Mouse (Mus musculus) small intestine, adult 10 weeks (tissue): Measurements from ENCODE around the gene Rdh7. TPM values are rescaled to one million over a fixed set of nuclear protein-coding genes. Genes with fewer than 3 reads are reported as not detected.

Experiments
- polyA plus RNA-seq: library from polyadenylated mRNA; stranded (reverse); fragments of 350-450 nt; fragmentation: Illumina TruSeq; extraction: RNeasy Lipid Tissue Mini Kit (QIAGEN cat#74804); gene quantifications from one replicate; pipeline ENCODE4 v1.2.3, GENCODE M21; 2014; ENCODE audit warnings: low replicate concordance

Gene Rdh7
- 55.8 TPM for polyA plus RNA-seq

DNA sequence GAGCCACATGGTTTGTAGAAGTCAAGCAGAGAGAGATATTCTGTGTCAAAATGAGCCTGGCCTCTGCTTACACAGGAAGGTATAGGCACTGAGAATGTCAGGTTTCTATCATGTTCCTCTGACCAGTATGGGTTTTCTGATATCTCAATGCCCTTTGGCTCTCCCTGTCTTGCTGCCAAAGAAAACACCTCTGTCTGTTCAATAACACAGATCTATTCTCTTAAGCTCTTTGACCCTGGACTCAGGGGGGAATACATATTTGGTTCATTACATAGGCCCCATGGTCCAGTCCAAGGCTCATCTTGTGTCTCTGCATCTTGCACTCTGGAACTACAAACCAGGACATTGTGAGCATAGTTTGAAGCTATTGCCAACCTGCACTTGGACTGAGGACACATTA, at the start of gene Rdh7:
Gene Rdh7, minus strand, starts transcription at position 213 of the 400 bp plus-strand sequence.

DNA sequence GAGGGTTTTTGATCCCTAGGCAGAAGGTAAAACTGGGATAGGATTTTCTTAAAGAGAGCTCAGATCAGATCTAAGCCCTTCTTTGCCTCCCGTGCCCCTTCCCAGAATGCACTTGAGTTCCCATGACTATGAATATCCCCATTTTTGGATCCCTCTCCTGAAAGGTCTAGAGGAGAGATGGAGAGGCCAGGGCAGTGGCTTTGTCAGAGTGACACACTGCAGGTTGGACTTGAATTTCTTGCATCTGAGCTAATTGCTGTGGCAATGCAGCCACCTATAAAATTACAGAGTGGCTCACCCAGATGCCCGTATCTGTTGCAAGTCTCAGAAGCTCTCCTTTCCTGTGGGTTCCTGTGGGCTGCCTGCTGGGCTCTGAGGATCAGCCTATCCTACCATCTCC, 9.6 kb upstream of the Rdh7 start, which contains the start of gene Sdr9c7:
Gene Sdr9c7, plus strand, starts transcription at position 301 of the 400 bp plus-strand sequence.

DNA sequence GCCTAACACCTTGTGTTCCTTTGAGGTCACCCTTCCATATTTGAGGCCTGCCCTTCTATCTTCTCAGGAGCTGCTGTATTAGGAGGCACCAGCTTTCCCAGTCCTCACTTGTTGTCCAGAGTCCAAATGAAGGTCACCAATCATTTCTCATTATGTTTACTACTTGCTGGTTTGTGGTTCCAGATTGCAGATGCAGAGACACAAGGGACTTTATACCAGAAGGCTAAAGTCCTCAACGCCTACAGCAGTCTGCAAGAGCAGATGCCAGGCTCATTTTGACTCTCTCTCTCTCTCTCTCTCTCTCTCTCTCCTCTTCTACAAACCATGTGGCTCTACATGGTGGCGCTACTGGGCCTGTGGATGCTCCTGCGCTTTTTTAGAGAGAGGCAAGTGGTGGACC, 22.4 kb downstream of the Rdh7 start, which contains the start of gene Rdh16f2:
Gene Rdh16f2, plus strand, starts transcription at position 243 of the 400 bp plus-strand sequence.

DNA sequence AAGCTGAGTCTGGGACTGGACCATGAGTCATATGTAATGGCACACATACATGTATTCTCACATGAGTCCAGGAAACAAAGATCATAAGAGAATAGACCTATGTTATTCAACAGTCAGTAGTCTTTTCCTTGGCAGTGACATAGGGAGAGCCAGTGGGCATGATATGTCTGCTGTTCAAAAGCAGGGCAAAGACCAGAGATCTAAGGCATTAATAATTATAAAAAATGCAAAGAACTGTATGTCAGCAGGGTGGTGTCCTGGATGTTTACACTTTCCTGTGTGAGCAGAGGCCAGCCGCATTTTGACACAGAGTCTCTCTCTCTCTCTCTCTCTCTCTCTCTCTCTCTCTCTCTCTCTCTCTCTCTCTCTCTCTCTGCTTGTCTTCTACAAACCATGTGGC, 39.0 kb downstream of the Rdh7 start, which contains the start of gene Rdh19:
Gene Rdh19, plus strand, starts transcription at position 301 of the 400 bp plus-strand sequence.

Other genes with a start within 250 kb of the Rdh7 start
- gene Stat6, start 245.8 kb downstream of the Rdh7 start, polyA plus RNA-seq, result 46.4 TPM
- gene Nemp1, start 221.9 kb downstream of the Rdh7 start, polyA plus RNA-seq, result 9.6 TPM
- gene Nab2, start 220.2 kb downstream of the Rdh7 start, polyA plus RNA-seq, result 0.48 TPM
- 124 TPM for gene Myo1a, start 183.6 kb downstream of the Rdh7 start, polyA plus RNA-seq
- not detected for gene Tac2, start 164.3 kb downstream of the Rdh7 start, polyA plus RNA-seq
- gene Zbtb39, start 149.3 kb downstream of the Rdh7 start, polyA plus RNA-seq, result 3.1 TPM
- gene Gpr182, start 137.1 kb downstream of the Rdh7 start, polyA plus RNA-seq, result 0.19 TPM
- 0.19 TPM for gene Rdh1, start 129.1 kb downstream of the Rdh7 start, polyA plus RNA-seq
- gene Rdh16f1, start 129.0 kb downstream of the Rdh7 start, polyA plus RNA-seq, result not detected
- gene Rdh9, start 112.4 kb downstream of the Rdh7 start, polyA plus RNA-seq, result 67.6 TPM
- gene Rdh16, start 87.7 kb downstream of the Rdh7 start, polyA plus RNA-seq, result 7.8 TPM
- gene Rdh19, start 38.9 kb downstream of the Rdh7 start, polyA plus RNA-seq, result not detected
- 5.0 TPM for gene Rdh16f2, start 22.3 kb downstream of the Rdh7 start, polyA plus RNA-seq
- gene Sdr9c7, start 9.7 kb upstream of the Rdh7 start, polyA plus RNA-seq, result 0.93 TPM
- gene Hsd17b6, start 118.8 kb upstream of the Rdh7 start, polyA plus RNA-seq, result 123 TPM
- 46.8 TPM for gene Prim1, start 126.4 kb upstream of the Rdh7 start, polyA plus RNA-seq
- 874 TPM for gene Naca, start 146.8 kb upstream of the Rdh7 start, polyA plus RNA-seq
- 368 TPM for gene Ptges3, start 170.1 kb upstream of the Rdh7 start, polyA plus RNA-seq
- 821 TPM for gene Atp5b, start 194.5 kb upstream of the Rdh7 start, polyA plus RNA-seq
- 16.8 TPM for gene Baz2a, start 202.8 kb upstream of the Rdh7 start, polyA plus RNA-seq